Comparison of ENCODE assay signal across 22 mouse cellular contexts in genomic region chr17:35039121-35039873, GRCm38 (mm10). TPM values are rescaled to one million over a fixed set of nuclear protein-coding genes. Genes with fewer than 3 reads are reported as not detected.
DNase-seq lines count a peak whose midpoint lies in the region; ATAC-seq and TF ChIP-seq lines count a peak whose summit lies in the region.
"Had no signal": no experiment of that assay in that cellular context is flagged by ENCODE, and none has a peak within 500 bp of the region (broad histone marks: within the 10 kb centered on the region; RNA-seq: fewer than 3 reads in every experiment).

No protein-coding gene starts in this region.

- H3K79me2 ChIP-seq in C2C12 (ENCODE audit: control insufficient read depth, insufficient read depth) = no peaks in the 10 kb centered on the region

- no peak for TF ChIP-seq CTCF in C2C12 (IDR thresholded peaks at IDR 0.05; ENCODE audit: control insufficient read depth, insufficient read depth, insufficient read length)

- peak; percentile 85; the same call in 1 of the 2 replicates for ATAC-seq in frontal cortex, adult (ENCODE audit: low TSS enrichment)
- ATAC-seq: activated CD4-positive, CD25-positive, alpha-beta regulatory T cell, adult 4 months had no signal

- H3ac ChIP-seq in C2C12 (ENCODE audit: control insufficient read depth, insufficient read length, low read depth) = peak overlapping the region; percentile 39

- H3K4me3 ChIP-seq in C2C12 (ENCODE audit: insufficient read depth, poor library complexity, severe bottlenecking) = no peak overlapping the region
- H3K4me3 ChIP-seq: left cerebral cortex, adult 2 months; limb, embryonic 12.5 days; liver, embryonic 13.5 days; lung, embryonic 15.5 days had no signal

- no peaks in the 10 kb centered on the region for H3K79me3 ChIP-seq in C2C12 (ENCODE audit: low read depth)

- DNase-seq in frontal cortex, postnatal 10 days (ENCODE audit: low spot score in 2 of 2) = no peak
- peak; percentile 35 to 51 for DNase-seq in left cerebral cortex, postnatal 36 days (ENCODE audit: low spot score in 2 of 2)
- DNase-seq in left cerebral cortex, adult 11 months (ENCODE audit: low spot score) = no peak
- peak; percentile 71 for DNase-seq in layer of hippocampus, adult 9-11 months
- DNase-seq in kidney, adult 8-10 months = no peak
- DNase-seq in lung, postnatal 4 days = no peak
- DNase-seq: adrenal gland, postnatal 10 days; B cell, adult 2 months; cerebellum, postnatal 10 days; embryo, embryonic 11 days; gastrocnemius, postnatal 36 days; kidney, adult 18-20 months; kidney, postnatal 14 days; liver, embryonic 13.5 days; retina, postnatal 1 day; thymus, postnatal 36 days had no signal

- intact Hi-C loops in left cerebral cortex, postnatal 36 days (cut with DNase I) = no loop called here

- no peaks in the 10 kb centered on the region for H3K36me3 ChIP-seq in C2C12 (ENCODE audit: control insufficient read depth, insufficient read depth)
- H3K36me3 ChIP-seq: limb, embryonic 12.5 days; liver, embryonic 13.5 days; lung, embryonic 15.5 days had no signal

- H3K27me3 ChIP-seq in C2C12 (ENCODE audit: control insufficient read depth, insufficient read depth, insufficient read length) = no peaks in the 10 kb centered on the region
- H3K27me3 ChIP-seq: limb, embryonic 12.5 days; liver, embryonic 13.5 days; lung, embryonic 15.5 days had no signal

TF ChIP-seq in C2C12, 6 proteins besides CTCF, POLR2A, EP300 and RAD21:
- TF ChIP-seq FOSL1 (IDR thresholded peaks at IDR 0.05; ENCODE audit: insufficient read depth, low read length, poor library complexity, severe bottlenecking) (no peak), MAX (IDR thresholded peaks at IDR 0.05) (peak; percentile 90), MYOD1 (IDR thresholded peaks at IDR 0.05; ENCODE audit: control insufficient read depth, insufficient read length, low read depth) (peak; percentile 51)

RNA-seq across cellular contexts. Expression of gene Msh5, which starts 7.2 kb away (rescaled TPM):
- total RNA-seq in left cerebral cortex, postnatal 36 days (2021) = under 1 TPM in 1 of 2 experiments, not detected in 1; 0.66 TPM
- 0.76 TPM for polyA plus RNA-seq in C2C12 (2012; fragmentation: generic; extraction: Trizol)

RNA-seq across cellular contexts. Expression of gene Clic1, which starts 10.5 kb away (rescaled TPM):
- 1 to 10 TPM; 8.4 to 8.5 TPM for total RNA-seq in left cerebral cortex, postnatal 36 days (2021)
- polyA plus RNA-seq in C2C12 (2012; fragmentation: generic; extraction: Trizol) = 509 TPM

RNA-seq across cellular contexts. Expression of gene Sapcd1, which starts 11.5 kb away (rescaled TPM):
- total RNA-seq in left cerebral cortex, postnatal 36 days (2021) = under 1 TPM in 1 of 2 experiments, not detected in 1; 0.79 TPM
- 0.23 TPM for polyA plus RNA-seq in C2C12 (2012; fragmentation: generic; extraction: Trizol)
- total RNA-seq: gastrocnemius, postnatal 36 days had no signal

RNA-seq across cellular contexts. Expression of gene Ddah2, which starts 19.5 kb away (rescaled TPM):
- 10 to 100 TPM; 13.9 to 14.0 TPM for total RNA-seq in left cerebral cortex, postnatal 36 days (2021)
- 129 TPM for polyA plus RNA-seq in C2C12 (2012; fragmentation: generic; extraction: Trizol)

RNA-seq across cellular contexts. Expression of gene Vwa7, which starts 22.9 kb away (rescaled TPM):
- total RNA-seq in left cerebral cortex, postnatal 36 days (2021) = under 1 TPM; 0.48 to 0.57 TPM
- polyA plus RNA-seq in C2C12 (2012; fragmentation: generic; extraction: Trizol) = 0.07 TPM

Comparison
In these comparisons a context has a peak if more than half of its experiments do, and no peak if none do; other contexts are left out.
1. DNase-seq: peak in left cerebral cortex, postnatal 36 days (2 of 2) and layer of hippocampus, adult 9-11 months (single experiment); none in frontal cortex, postnatal 10 days (0 of 2), left cerebral cortex, adult 11 months (single experiment), kidney, adult 8-10 months (0 of 2) and lung, postnatal 4 days (0 of 2).